Mouse (Mus musculus): ENCODE results near the gene Cacna2d2. TPM values are rescaled to one million over a fixed set of nuclear protein-coding genes. Genes with fewer than 3 reads are reported as not detected.

Gene Cacna2d2
- total and polyA plus RNA-seq, 3 experiments: 0.67 TPM; not detected in 2

DNA sequence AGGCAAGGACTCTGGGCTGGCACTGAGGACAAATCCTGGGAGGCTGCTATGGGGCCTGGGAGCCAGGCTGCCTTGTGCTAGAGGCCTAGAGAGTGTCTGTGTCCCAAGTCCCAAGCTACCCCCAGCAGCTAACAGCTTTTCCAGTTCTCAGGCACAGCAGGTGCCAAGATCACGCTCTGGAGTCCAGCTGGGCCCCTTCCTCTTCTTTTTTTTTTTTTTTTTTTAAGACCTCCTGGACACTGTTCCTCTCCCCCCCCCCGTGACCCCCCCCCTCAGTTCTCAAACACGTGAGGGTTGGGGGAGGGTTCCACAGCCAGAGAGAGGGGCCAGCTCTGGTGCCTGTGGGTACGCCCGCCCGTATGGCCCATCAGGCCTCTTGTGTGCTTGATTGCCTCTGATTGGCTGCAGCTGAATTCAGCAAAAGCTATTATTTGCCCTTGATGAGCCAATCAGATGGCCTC lies 45.6 kb downstream of the Cacna2d2 start:
- TF ChIP-seq RAD21 (IDR thresholded peaks at IDR 0.05; ENCODE audit: low read depth, low read length) (no peak), POLR2AphosphoS2 (IDR thresholded peaks at IDR 0.05; ENCODE audit: low read length) (no peak), ELF1 (IDR thresholded peaks at IDR 0.05; ENCODE audit: low read depth, low read length) (no peak), TCF12 (IDR thresholded peaks at IDR 0.05; ENCODE audit: low read depth, low read length) (no peak), SIN3A (IDR thresholded peaks at IDR 0.05; ENCODE audit: low read length) (no peak), ZKSCAN1 (IDR thresholded peaks at IDR 0.05; ENCODE audit: low read depth, low read length) (no peak), MXI1 (IDR thresholded peaks at IDR 0.05; ENCODE audit: low read depth, low read length) (no peak), MAZ (IDR thresholded peaks at IDR 0.05; ENCODE audit: low read depth, low read length) (no peak), TBP (IDR thresholded peaks at IDR 0.05; ENCODE audit: low read depth, low read length) (no peak), E2F4 (IDR thresholded peaks at IDR 0.05; ENCODE audit: borderline replicate concordance, low read depth, low read length) (no peak), NELFE (IDR thresholded peaks at IDR 0.05; ENCODE audit: low read depth, low read length) (no peak), MYB (IDR thresholded peaks at IDR 0.05; ENCODE audit: low read depth, low read length) (no peak), NRF1 (IDR thresholded peaks at IDR 0.05; ENCODE audit: insufficient read depth, low read depth, low read length, poor library complexity, severe bottlenecking) (no peak)
- Histone ChIP-seq H3K4me3 (ENCODE audit: control insufficient read depth in 1 of 2, insufficient read depth in 1 of 2, low read depth in 2 of 2, low read length in 2 of 2) (no peak overlapping the region), H3K36me3 (ENCODE audit: control insufficient read depth in 1 of 2, insufficient read depth in 2 of 2, low read length in 2 of 2) (no peaks in the 10 kb centered on the region), H3K9me3 (replicated peaks; ENCODE audit: insufficient read depth, low read length) (no peaks in the 10 kb centered on the region), H3K27ac (ENCODE audit: control insufficient read depth, low read depth, low read length) (no peak overlapping the region), H3K27me3 (ENCODE audit: control insufficient read depth in 1 of 2, insufficient read depth in 2 of 2, low read length in 2 of 2) (no peaks in the 10 kb centered on the region), H3K4me1 (ENCODE audit: control insufficient read depth in 1 of 2, insufficient read depth in 2 of 2, low read length in 2 of 2) (no peaks in the 10 kb centered on the region), H3K79me2 (ENCODE audit: control insufficient read depth, insufficient read depth, low read length, poor library complexity) (no peaks in the 10 kb centered on the region), H3K9ac (ENCODE audit: control insufficient read depth, low read depth, low read length, poor library complexity, severe bottlenecking) (no peak overlapping the region)
- no peak for DNase-seq (ENCODE audit: low read depth, low spot score)

DNA sequence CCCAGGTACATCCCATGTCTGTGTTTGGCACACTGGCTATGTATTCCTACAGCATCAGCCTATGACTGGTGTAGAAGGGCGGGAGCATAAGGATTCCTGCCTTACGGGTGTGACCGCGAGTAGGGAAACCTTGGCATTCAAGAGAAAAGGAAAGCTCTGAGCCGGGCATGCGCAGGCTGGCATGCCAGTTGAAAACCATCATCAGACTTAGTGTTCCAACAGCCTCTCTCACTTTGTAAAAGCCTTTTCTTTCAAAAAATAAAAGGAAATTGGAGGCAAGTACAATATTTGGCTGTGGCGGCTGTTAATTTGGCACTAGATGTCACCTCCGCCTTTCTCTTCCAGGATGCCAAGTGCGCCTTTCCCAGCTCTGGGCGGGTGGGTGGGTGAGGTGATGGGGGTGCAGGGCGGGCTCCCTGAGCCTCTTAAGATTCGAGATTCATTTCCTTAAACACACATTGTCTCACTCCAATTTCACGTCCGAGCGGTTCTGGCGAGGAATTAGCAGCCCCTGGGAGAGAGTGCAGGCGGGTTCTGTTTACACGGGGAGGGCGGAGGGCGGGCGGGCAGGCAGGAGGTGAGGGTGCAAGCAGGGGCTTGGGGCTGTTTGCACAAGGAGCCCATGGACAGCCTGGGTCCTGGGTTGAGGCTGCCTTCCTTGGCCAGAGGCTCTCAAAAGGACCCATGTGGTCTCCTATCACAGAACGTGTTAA lies 49.5 kb downstream of the Cacna2d2 start:
- H3K36me3 ChIP-seq (ENCODE audit: control insufficient read depth in 1 of 2, insufficient read depth in 2 of 2, low read length in 2 of 2): no peaks in the 10 kb centered on the region
- no peak for TF ChIP-seq ZMIZ1 (IDR thresholded peaks at IDR 0.05; ENCODE audit: low read depth, low read length)
- TF ChIP-seq KAT2A (conservative IDR thresholded peaks at IDR 0.05; ENCODE audit: low read depth, low read length): no peak
- TF ChIP-seq SMC3 (IDR thresholded peaks at IDR 0.05; ENCODE audit: low read depth, low read length): no peak
- H3K27ac ChIP-seq (ENCODE audit: control insufficient read depth, low read depth, low read length): no peak overlapping the region
- no peak overlapping the region for H3K9ac ChIP-seq (ENCODE audit: control insufficient read depth, low read depth, low read length, poor library complexity, severe bottlenecking)
- H3K79me2 ChIP-seq (ENCODE audit: control insufficient read depth, insufficient read depth, low read length, poor library complexity): no peaks in the 10 kb centered on the region
- H3K27me3 ChIP-seq (ENCODE audit: control insufficient read depth in 1 of 2, insufficient read depth in 2 of 2, low read length in 2 of 2): no peaks in the 10 kb centered on the region
- no peak overlapping the region for H3K4me3 ChIP-seq (ENCODE audit: control insufficient read depth in 1 of 2, insufficient read depth in 1 of 2, low read depth in 2 of 2, low read length in 2 of 2)
- no peaks in the 10 kb centered on the region for H3K4me1 ChIP-seq (ENCODE audit: control insufficient read depth in 1 of 2, insufficient read depth in 2 of 2, low read length in 2 of 2)
- DNase-seq (ENCODE audit: low read depth, low spot score): no peak
- H3K9me3 ChIP-seq (replicated peaks; ENCODE audit: insufficient read depth, low read length): no peaks in the 10 kb centered on the region
